Mouse (Mus musculus) neural tube, embryonic 11.5 days (tissue): ENCODE measurements around the gene Chp1. TPM values are rescaled to one million over a fixed set of nuclear protein-coding genes. Genes with fewer than 3 reads are reported as not detected.

ENCODE experiments used
- ATAC-seq: fragments of 200-750 bp; cut with Nextera tagmentation; 2 replicates; pipeline ENCODE4 v1.8.0; 2017; ENCODE audit warnings: moderate number of reproducible peaks, mild to moderate bottlenecking, moderate TSS enrichment, moderate library complexity; ENCODE audit not compliant: insufficient read depth, low FRiP score, low TSS enrichment
- DNase-seq: peaks from one replicate; pipeline ENCODE4 v3.0.0-alpha.2; 2015; ENCODE audit warnings: low spot score
- H3K27ac ChIP-seq: fragments of 300-500 bp; sonication (generic); 2 replicates; pipeline ENCODE4 v1.5.1; 2014; ENCODE audit warnings: low read depth, mild to moderate bottlenecking, low read length
- H3K27me3 ChIP-seq: fragments of 300-500 bp; sonication (generic); 2 replicates; pipeline ENCODE4 v1.6.1; 2014; ENCODE audit warnings: mild to moderate bottlenecking, low read length, mixed read lengths; ENCODE audit not compliant: control insufficient read depth, insufficient read depth
- H3K36me3 ChIP-seq: fragments of 300-500 bp; sonication (generic); 2 replicates; pipeline ENCODE4 v1.6.1; 2014; ENCODE audit warnings: mild to moderate bottlenecking, low read length, moderate library complexity, mixed read lengths; ENCODE audit not compliant: control insufficient read depth, insufficient read depth
- H3K4me1 ChIP-seq: fragments of 300-500 bp; sonication (generic); 2 replicates; pipeline ENCODE4 v1.6.1; 2014; ENCODE audit warnings: low read length, mixed read lengths; ENCODE audit not compliant: control insufficient read depth, insufficient read depth
- H3K4me2 ChIP-seq: fragments of 300-500 bp; sonication (generic); 2 replicates; pipeline ENCODE4 v1.6.1; 2014; ENCODE audit warnings: low read depth, mild to moderate bottlenecking, moderate library complexity
- H3K4me3 ChIP-seq: fragments of 300-500 bp; sonication (generic); 2 replicates; pipeline ENCODE4 v1.5.1; 2014; ENCODE audit warnings: low read depth, low read length
- H3K9ac ChIP-seq: fragments of 300-500 bp; sonication (generic); 2 replicates; pipeline ENCODE4 v1.6.1; 2014; ENCODE audit warnings: mild to moderate bottlenecking, low read length
- H3K9me3 ChIP-seq: fragments of 300-500 bp; sonication (generic); 2 replicates; pipeline ENCODE4 v1.6.1; 2016; ENCODE audit warnings: low read length; ENCODE audit not compliant: control insufficient read depth
- WGBS: fragments of 180-500 bp; shearing (Covaris S2); extraction: QIAGEN DNeasy Blood & Tissue Kit; methylation state at CpG from one replicate; pipeline ENCODE4 v1.1.7; 2014; 5-methylcytosine and 5-hydroxymethylcytosine counted together
- polyA plus RNA-seq: library from polyadenylated mRNA; unstranded; fragments of >200 nt; fragmentation: Nextera tagmentation; extraction: Ambion mirVana; gene quantifications from 2 replicates; pipeline ENCODE4 v1.2.1, GENCODE M21; 2014

The Chp1 gene
- polyA plus RNA-seq, 1 experiment from 2014 or later = 72.8 TPM

DNA sequence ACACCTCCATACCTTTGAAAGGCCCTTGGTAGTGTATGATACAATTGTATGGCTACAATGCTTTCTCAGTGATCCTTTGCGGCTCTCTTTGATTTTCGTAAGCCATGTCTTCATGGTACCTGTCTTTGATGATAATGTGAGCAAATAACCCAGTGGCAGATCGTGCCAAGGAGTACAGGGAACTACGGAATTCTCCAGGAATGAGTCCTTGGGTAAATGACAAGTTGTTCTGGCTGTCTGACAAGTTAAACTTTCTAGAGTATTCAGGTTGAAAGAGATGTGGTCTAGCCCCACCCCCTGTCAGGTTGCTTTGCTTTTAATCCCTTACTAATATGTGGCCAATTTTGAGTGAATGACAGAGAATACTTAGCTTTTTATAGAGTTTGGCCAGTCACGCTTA lies 1.2 kb downstream of the Chp1 start:
- H3K4me2 ChIP-seq = peak overlapping the region; percentile 61
- DNase-seq (no peak), ATAC-seq (no peak)
- H3K27ac ChIP-seq = no peak overlapping the region
- H3K27me3 ChIP-seq = no peaks in the 10 kb centered on the region
- peaks cover 6% of the 10 kb centered on the region; the same call in 1 of the 2 replicates for H3K4me1 ChIP-seq
- WGBS = 83% methylated on average over 5 of the region's 5 CpGs
- H3K9ac ChIP-seq = no peak overlapping the region; the same call in 1 of the 2 replicates
- H3K36me3 ChIP-seq = no peaks in the 10 kb centered on the region
- H3K9me3 ChIP-seq = no peaks in the 10 kb centered on the region
- H3K4me3 ChIP-seq = peak overlapping the region; percentile 73; the same call in 1 of the 2 replicates

- DNase-seq (no peak), ATAC-seq (no peak)
- no peak overlapping the region for H3K4me3 ChIP-seq
- H3K4me1 ChIP-seq = peaks cover 6% of the 10 kb centered on the region; the same call in 1 of the 2 replicates
- no peak overlapping the region for H3K4me2 ChIP-seq
- H3K27me3 ChIP-seq = no peaks in the 10 kb centered on the region
- H3K9ac ChIP-seq = no peak overlapping the region
- 85% methylated on average over 2 of the region's 2 CpGs for WGBS
- no peak overlapping the region for H3K27ac ChIP-seq
- H3K9me3 ChIP-seq = no peaks in the 10 kb centered on the region
- H3K36me3 ChIP-seq = no peaks in the 10 kb centered on the region
Measured at GRCm38 (mm10) chr2:119549678-119550077, 2.2 kb downstream of the Chp1 start.

DNA sequence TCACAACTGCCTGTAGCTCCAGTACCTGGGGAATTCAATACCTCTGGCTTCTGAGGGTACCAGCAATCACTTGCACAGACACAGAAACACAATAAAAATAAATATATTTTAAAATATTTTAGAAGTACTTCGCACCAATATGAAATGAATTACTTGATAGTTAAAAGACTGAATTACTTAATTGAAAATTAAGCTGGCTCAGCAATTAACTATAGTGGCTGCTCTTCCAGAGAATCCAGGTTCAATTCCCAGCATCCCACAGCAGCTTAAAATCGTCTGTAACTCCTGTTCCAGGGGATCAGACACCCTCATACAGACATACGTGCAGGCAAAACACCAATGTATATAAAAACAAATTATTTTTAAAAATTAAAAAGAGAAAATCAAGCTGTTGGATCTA lies 10.5 kb downstream of the Chp1 start:
- H3K4me2 ChIP-seq = no peak overlapping the region
- DNase-seq (no peak), ATAC-seq (no peak)
- H3K4me1 ChIP-seq = no peaks in the 10 kb centered on the region
- no peaks in the 10 kb centered on the region for H3K36me3 ChIP-seq
- H3K4me3 ChIP-seq = no peak overlapping the region
- H3K9ac ChIP-seq = no peak overlapping the region
- H3K27ac ChIP-seq = no peak overlapping the region
- WGBS = 91% methylated on average over 3 of the region's 3 CpGs
- H3K27me3 ChIP-seq = no peaks in the 10 kb centered on the region
- H3K9me3 ChIP-seq = no peaks in the 10 kb centered on the region

- Histone ChIP-seq H3K9ac (no peak overlapping the region), H3K4me2 (no peak overlapping the region), H3K27ac (no peak overlapping the region), H3K36me3 (no peaks in the 10 kb centered on the region), H3K4me3 (no peak overlapping the region), H3K9me3 (no peaks in the 10 kb centered on the region), H3K27me3 (no peaks in the 10 kb centered on the region), H3K4me1 (no peaks in the 10 kb centered on the region)
- no peak for DNase-seq
- 80% methylated on average over 7 of the region's 7 CpGs for WGBS
- no peak for ATAC-seq
Measured at GRCm38 (mm10) chr2:119558737-119559340, 11.3 kb downstream of the Chp1 start.

DNA sequence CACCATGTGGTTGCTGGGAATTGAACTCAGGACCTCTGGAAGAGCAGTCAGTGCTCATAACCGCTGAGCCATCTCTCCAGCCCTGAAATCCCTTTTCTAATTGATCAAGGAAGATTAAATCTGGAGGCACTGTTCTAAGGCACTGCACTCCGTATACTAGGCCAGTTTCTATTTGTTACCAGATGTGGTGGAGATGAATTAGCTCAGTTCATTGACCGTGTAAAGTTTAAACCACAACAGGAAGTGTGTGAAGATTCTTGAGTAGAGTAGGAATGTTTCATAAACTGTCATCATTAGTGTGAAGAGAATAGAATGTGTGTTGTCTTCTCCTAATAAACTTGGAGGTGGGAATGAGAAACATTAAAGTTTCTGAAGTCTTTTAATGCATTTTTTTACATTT lies 14.3 kb downstream of the Chp1 start:
- H3K9ac ChIP-seq = no peak overlapping the region
- H3K27me3 ChIP-seq = no peaks in the 10 kb centered on the region
- H3K4me3 ChIP-seq = no peak overlapping the region
- no peak for ATAC-seq
- DNase-seq = no peak
- WGBS = 93% methylated on average over 3 of the region's 3 CpGs
- no peaks in the 10 kb centered on the region for H3K4me1 ChIP-seq
- H3K27ac ChIP-seq = no peak overlapping the region
- no peak overlapping the region for H3K4me2 ChIP-seq
- H3K9me3 ChIP-seq = no peaks in the 10 kb centered on the region
- H3K36me3 ChIP-seq = no peaks in the 10 kb centered on the region

GRCm38 (mm10) chr2:119565284-119565683 lies 17.8 kb downstream of the Chp1 start:
- WGBS = 93% methylated on average over 4 of the region's 4 CpGs
- Histone ChIP-seq H3K9ac (no peak overlapping the region), H3K4me3 (no peak overlapping the region), H3K9me3 (no peaks in the 10 kb centered on the region), H3K4me1 (no peaks in the 10 kb centered on the region), H3K27ac (no peak overlapping the region), H3K36me3 (no peaks in the 10 kb centered on the region), H3K4me2 (no peak overlapping the region), H3K27me3 (no peaks in the 10 kb centered on the region)
- DNase-seq (no peak), ATAC-seq (no peak)

DNA sequence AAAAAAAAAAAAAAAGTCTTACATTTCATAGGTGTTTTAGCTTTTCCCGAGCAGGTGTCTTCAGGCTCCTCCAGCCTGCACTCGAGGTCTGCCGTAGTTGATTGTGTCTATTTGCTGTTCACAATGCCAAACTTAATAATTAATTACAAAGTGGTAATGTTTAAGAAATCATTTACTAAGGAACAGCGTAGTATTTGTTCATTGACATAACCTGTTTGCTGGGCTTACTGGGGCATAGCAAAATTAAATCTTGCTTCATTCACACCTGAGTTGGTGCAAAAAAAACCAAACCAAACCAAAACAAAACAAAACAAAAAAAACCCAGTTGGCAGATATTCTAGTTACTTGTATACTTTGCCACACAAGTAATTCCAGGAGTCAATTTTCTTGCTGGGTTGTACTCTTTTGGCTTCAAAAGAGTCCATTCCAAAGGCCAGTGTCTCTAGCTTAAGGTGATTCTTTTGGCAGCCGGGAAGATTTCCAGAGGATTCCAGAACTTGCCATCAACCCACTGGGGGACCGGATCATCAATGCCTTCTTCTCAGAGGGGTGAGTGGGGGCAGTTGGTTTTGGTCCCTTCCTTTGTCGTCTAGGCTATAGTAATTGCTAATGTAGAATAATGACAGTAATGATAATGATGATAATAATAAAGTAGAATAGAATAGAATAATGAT lies 18.8 kb downstream of the Chp1 start:
- WGBS = 87% methylated on average over 7 of the region's 7 CpGs
- no peak for ATAC-seq

DNA sequence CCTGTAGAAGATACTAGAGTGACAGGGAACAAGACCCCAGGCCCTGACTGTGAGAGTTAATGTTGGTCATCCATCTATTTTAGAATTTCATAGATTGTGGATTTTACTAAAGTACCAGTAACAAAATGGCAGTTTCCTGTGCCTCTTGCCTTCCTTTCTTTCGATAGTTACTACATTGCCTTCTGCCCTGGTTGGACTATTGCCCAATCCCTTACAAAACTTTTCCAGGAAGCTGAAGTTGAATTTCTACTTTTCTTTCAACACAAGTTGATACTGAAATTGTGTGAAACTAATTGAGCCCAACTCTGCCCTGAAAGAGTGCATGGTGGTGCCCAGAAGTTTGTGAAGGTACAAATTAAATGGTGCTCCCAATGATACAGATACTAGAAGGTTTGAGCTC lies 25.0 kb downstream of the Chp1 start:
- ATAC-seq = no peak
- Histone ChIP-seq H3K36me3 (no peaks in the 10 kb centered on the region), H3K9ac (no peak overlapping the region), H3K4me2 (no peak overlapping the region), H3K9me3 (no peaks in the 10 kb centered on the region), H3K27ac (no peak overlapping the region), H3K27me3 (no peaks in the 10 kb centered on the region), H3K4me1 (no peaks in the 10 kb centered on the region), H3K4me3 (no peak overlapping the region)
- DNase-seq = no peak
- WGBS = 100% methylated on average over 1 of the region's 1 CpGs

More for the DNA sequence above, 18.8 kb downstream of the Chp1 start:
- no peak for DNase-seq
- Histone ChIP-seq H3K4me3 (no peak overlapping the region), H3K9me3 (no peaks in the 10 kb centered on the region), H3K27ac (no peak overlapping the region), H3K4me1 (no peaks in the 10 kb centered on the region), H3K9ac (no peak overlapping the region), H3K36me3 (no peaks in the 10 kb centered on the region), H3K27me3 (no peaks in the 10 kb centered on the region), H3K4me2 (no peak overlapping the region)

GRCm38 (mm10) chr2:119581571-119581970 lies 34.1 kb downstream of the Chp1 start:
- ATAC-seq (no peak), DNase-seq (no peak)
- Histone ChIP-seq H3K27ac (no peak overlapping the region), H3K9me3 (no peaks in the 10 kb centered on the region), H3K36me3 (no peaks in the 10 kb centered on the region), H3K9ac (no peak overlapping the region), H3K4me2 (no peak overlapping the region), H3K4me3 (no peak overlapping the region), H3K4me1 (no peaks in the 10 kb centered on the region), H3K27me3 (no peaks in the 10 kb centered on the region)
- WGBS = 93% methylated on average over 3 of the region's 3 CpGs
